Comparison of ENCODE assay signal across 13 mouse cellular contexts in the genomic region with DNA sequence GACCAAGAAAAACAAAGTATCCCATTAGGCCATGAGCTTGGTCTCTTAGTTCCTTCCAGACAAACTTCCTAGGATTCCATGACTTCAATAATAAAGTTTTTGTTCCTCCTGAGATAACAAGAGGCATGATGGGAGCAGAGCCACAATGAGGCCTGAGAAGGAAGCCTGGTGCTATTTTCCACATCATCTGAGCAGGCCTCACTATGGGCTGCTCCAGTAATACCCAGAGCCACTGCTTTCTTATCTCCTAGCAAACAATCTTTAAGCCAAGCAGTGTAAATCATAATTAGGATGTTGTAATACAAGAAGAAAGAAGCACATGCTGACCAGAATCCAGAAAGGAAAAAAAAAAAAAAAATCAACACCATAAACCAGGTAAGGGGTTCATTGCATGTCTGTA. TPM values are rescaled to one million over a fixed set of nuclear protein-coding genes. Genes with fewer than 3 reads are reported as not detected.
DNase-seq lines count a peak whose midpoint lies in the region; ATAC-seq and TF ChIP-seq lines count a peak whose summit lies in the region.
"Had no signal": no experiment of that assay in that cellular context is flagged by ENCODE, and none has a peak within 500 bp of the region (broad histone marks: within the 10 kb centered on the region; RNA-seq: fewer than 3 reads in every experiment).

No protein-coding gene starts in this region.

- no peak overlapping the region for H3K4me3 ChIP-seq in heart, embryonic 15.5 days
- 0 out of 2 replicates have a peak overlapping the region, but pooled peaks have one; percentile 25 for H3K4me3 ChIP-seq in lung, embryonic 14.5 days (ENCODE audit: low read depth, low read length)
- H3K4me3 ChIP-seq in embryonic facial prominence, embryonic 13.5 days = no peak overlapping the region
- no peak overlapping the region for H3K4me3 ChIP-seq in stomach, embryonic 14.5 days (ENCODE audit: low read depth, low read length)
- H3K4me3 ChIP-seq: neural tube, embryonic 13.5 days had no signal

- peak overlapping the region; percentile 58 for H3K4me2 ChIP-seq in heart, embryonic 15.5 days
- H3K4me2 ChIP-seq in lung, embryonic 14.5 days = peak overlapping the region; percentile 57
- H3K4me2 ChIP-seq in embryonic facial prominence, embryonic 13.5 days = peak overlapping the region; percentile 49
- peak overlapping the region; percentile 31; the same call in 1 of the 2 replicates for H3K4me2 ChIP-seq in stomach, embryonic 14.5 days (replicated peaks; ENCODE audit: low read depth, low read length)

- peak overlapping the region; percentile 77 for H3K27ac ChIP-seq in heart, embryonic 15.5 days
- peak overlapping the region; percentile 37 for H3K27ac ChIP-seq in lung, embryonic 14.5 days (ENCODE audit: low read depth)
- no peak overlapping the region for H3K27ac ChIP-seq in embryonic facial prominence, embryonic 13.5 days
- 0 out of 2 replicates have a peak overlapping the region, but pooled peaks have one; percentile 12 for H3K27ac ChIP-seq in stomach, embryonic 14.5 days (ENCODE audit: low read length)

- no peak for DNase-seq in heart, postnatal 25 days (ENCODE audit: low spot score)
- no peak for DNase-seq in lung, embryonic 14.5 days
- no peak for DNase-seq in lung, adult 18-20 months
- no peak for DNase-seq in thymus, postnatal 0 days (ENCODE audit: low spot score)
- DNase-seq in thymus, postnatal 25 days = no peak
- DNase-seq: adrenal gland, adult 8-10 months; lung, adult 2 months; right cerebral cortex, adult 18-20 months; thymus, postnatal 4 days had no signal

- no peaks in the 10 kb centered on the region for H3K36me3 ChIP-seq in heart, embryonic 15.5 days
- peaks cover 12% of the 10 kb centered on the region; the same call in 1 of the 2 replicates for H3K36me3 ChIP-seq in lung, embryonic 14.5 days (ENCODE audit: insufficient read depth)
- H3K36me3 ChIP-seq in embryonic facial prominence, embryonic 13.5 days = no peaks in the 10 kb centered on the region; the same call in 1 of the 2 replicates
- no peaks in the 10 kb centered on the region for H3K36me3 ChIP-seq in stomach, embryonic 14.5 days (ENCODE audit: control insufficient read depth, insufficient read depth, low read length)
- H3K36me3 ChIP-seq: neural tube, embryonic 13.5 days had no signal

- no peak for TF ChIP-seq CTCF in lung, embryonic 14.5 days (IDR thresholded peaks at IDR 0.05; ENCODE audit: low read depth)

- no peak for ATAC-seq in heart, embryonic 15.5 days (replicated peaks; ENCODE audit: insufficient number of reproducible peaks, insufficient read depth, low FRiP score, low read depth)
- ATAC-seq in lung, embryonic 14.5 days (ENCODE audit: insufficient read depth) = no peak
- no peak for ATAC-seq in embryonic facial prominence, embryonic 13.5 days (ENCODE audit: insufficient number of reproducible peaks, insufficient read depth, low FRiP score, low TSS enrichment, low read depth)
- ATAC-seq in stomach, embryonic 14.5 days (ENCODE audit: insufficient number of reproducible peaks, insufficient read depth, low FRiP score, low read depth) = no peak

- H3K9ac ChIP-seq in heart, embryonic 15.5 days = 0 out of 2 replicates have a peak overlapping the region, but pooled peaks have one; percentile 29
- peak overlapping the region; percentile 2; the same call in 1 of the 2 replicates for H3K9ac ChIP-seq in lung, embryonic 14.5 days
- H3K9ac ChIP-seq in embryonic facial prominence, embryonic 13.5 days = no peak overlapping the region
- no peak overlapping the region for H3K9ac ChIP-seq in stomach, embryonic 14.5 days (replicated peaks; ENCODE audit: low read depth, low read length)

- no peaks in the 10 kb centered on the region for H3K9me3 ChIP-seq in heart, embryonic 15.5 days (replicated peaks)
- H3K9me3 ChIP-seq in lung, embryonic 14.5 days (ENCODE audit: low read depth, low read length) = no peaks in the 10 kb centered on the region
- no peaks in the 10 kb centered on the region for H3K9me3 ChIP-seq in embryonic facial prominence, embryonic 13.5 days
- H3K9me3 ChIP-seq in stomach, embryonic 14.5 days (ENCODE audit: control insufficient read depth, low read depth, low read length) = no peaks in the 10 kb centered on the region
- H3K9me3 ChIP-seq: neural tube, embryonic 13.5 days had no signal

- intact Hi-C loops in heart, postnatal 25 days (cut with DNase I) = no loop called here

- no peaks in the 10 kb centered on the region for H3K27me3 ChIP-seq in heart, embryonic 15.5 days
- H3K27me3 ChIP-seq in lung, embryonic 14.5 days (ENCODE audit: insufficient read depth, low read length) = no peaks in the 10 kb centered on the region
- no peaks in the 10 kb centered on the region for H3K27me3 ChIP-seq in embryonic facial prominence, embryonic 13.5 days
- no peaks in the 10 kb centered on the region for H3K27me3 ChIP-seq in stomach, embryonic 14.5 days (ENCODE audit: control insufficient read depth, insufficient read depth, low read length)
- H3K27me3 ChIP-seq: neural tube, embryonic 13.5 days had no signal

- peaks cover 85% of the 10 kb centered on the region for H3K4me1 ChIP-seq in heart, embryonic 15.5 days (replicated peaks)
- H3K4me1 ChIP-seq in lung, embryonic 14.5 days (ENCODE audit: insufficient read depth) = peaks cover 69% of the 10 kb centered on the region
- H3K4me1 ChIP-seq in embryonic facial prominence, embryonic 13.5 days = peaks cover 86% of the 10 kb centered on the region
- peaks cover 71% of the 10 kb centered on the region for H3K4me1 ChIP-seq in stomach, embryonic 14.5 days (ENCODE audit: control insufficient read depth, insufficient read depth, low read length)

RNA-seq across cellular contexts. Expression of gene Fgfr2, which starts 6.6 kb away (rescaled TPM):
- polyA plus RNA-seq in heart, embryonic 15.5 days (2015; fragmentation: Nextera tagmentation; extraction: Ambion mirVana) = 17.2 and 32.2 TPM in 2 replicates
- total RNA-seq in heart, postnatal 25 days (2021) = 1 to 10 TPM; 1.7 to 1.8 TPM
- polyA plus RNA-seq in lung, embryonic 14.5 days (2014; fragmentation: Nextera tagmentation; extraction: Ambion mirVana) = 174 and 179 TPM in 2 replicates
- polyA plus RNA-seq in embryonic facial prominence, embryonic 13.5 days (2015; fragmentation: Nextera tagmentation; extraction: Ambion mirVana) = 174 and 195 TPM in 2 replicates
- polyA plus RNA-seq in stomach, embryonic 14.5 days (2014; fragmentation: Nextera tagmentation; extraction: Ambion mirVana) = 165 and 169 TPM in 2 replicates
- polyA plus RNA-seq in thymus, postnatal 0 days (2015; fragmentation: Nextera tagmentation; extraction: Ambion mirVana) = 23.6 and 24.2 TPM in 2 replicates

RNA-seq across cellular contexts. Expression of gene Ctbp2, which starts 7.6 kb away (rescaled TPM):
- 40.8 and 48.8 TPM in 2 replicates for polyA plus RNA-seq in heart, embryonic 15.5 days (2015; fragmentation: Nextera tagmentation; extraction: Ambion mirVana)
- total RNA-seq in heart, postnatal 25 days (2021) = 10 to 100 TPM; 24.8 to 36.1 TPM
- 124 and 128 TPM in 2 replicates for polyA plus RNA-seq in lung, embryonic 14.5 days (2014; fragmentation: Nextera tagmentation; extraction: Ambion mirVana)
- 93.4 and 107 TPM in 2 replicates for polyA plus RNA-seq in embryonic facial prominence, embryonic 13.5 days (2015; fragmentation: Nextera tagmentation; extraction: Ambion mirVana)
- polyA plus RNA-seq in stomach, embryonic 14.5 days (2014; fragmentation: Nextera tagmentation; extraction: Ambion mirVana) = 117 and 120 TPM in 2 replicates
- 11.2 and 11.9 TPM in 2 replicates for polyA plus RNA-seq in thymus, postnatal 0 days (2015; fragmentation: Nextera tagmentation; extraction: Ambion mirVana)

Comparison
In these comparisons a context has a peak if more than half of its experiments do, and no peak if none do; other contexts are left out.
1. H3K9ac ChIP-seq: peak in heart, embryonic 15.5 days (single experiment) and lung, embryonic 14.5 days (single experiment); none in embryonic facial prominence, embryonic 13.5 days (single experiment) and stomach, embryonic 14.5 days (single experiment).
2. Peak in every context shown above with its lines, with median percentiles within 50 percentile points of each other: H3K4me2 ChIP-seq.